Mouse (Mus musculus): ENCODE results near the gene Zcchc3.
A peak's percentile ranks its signal among the peaks of the same experiment; 100 is the strongest.

Gene Zcchc3

DNA sequence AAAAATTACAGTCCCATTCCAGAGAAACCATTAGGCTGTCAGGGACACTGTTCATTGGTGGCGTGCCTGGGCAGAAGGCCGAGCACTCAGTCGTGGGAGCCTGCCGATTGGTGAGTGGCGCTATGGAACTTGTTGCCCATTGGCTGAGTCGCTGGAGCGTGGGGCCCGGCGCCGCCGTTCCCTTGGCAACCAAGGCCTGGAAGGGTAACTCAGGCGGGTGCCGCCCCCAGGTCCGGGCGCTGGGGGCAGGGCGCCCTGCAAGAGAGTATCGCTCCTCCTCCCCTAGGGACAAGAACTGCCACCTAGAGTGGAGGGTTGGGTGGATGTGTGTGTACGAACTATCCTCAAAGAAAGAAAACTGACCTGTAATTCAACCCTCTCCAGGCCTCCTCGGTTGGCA lies 8.7 kb downstream of the Zcchc3 start:
- DNase-seq: peak; percentile 98

DNA sequence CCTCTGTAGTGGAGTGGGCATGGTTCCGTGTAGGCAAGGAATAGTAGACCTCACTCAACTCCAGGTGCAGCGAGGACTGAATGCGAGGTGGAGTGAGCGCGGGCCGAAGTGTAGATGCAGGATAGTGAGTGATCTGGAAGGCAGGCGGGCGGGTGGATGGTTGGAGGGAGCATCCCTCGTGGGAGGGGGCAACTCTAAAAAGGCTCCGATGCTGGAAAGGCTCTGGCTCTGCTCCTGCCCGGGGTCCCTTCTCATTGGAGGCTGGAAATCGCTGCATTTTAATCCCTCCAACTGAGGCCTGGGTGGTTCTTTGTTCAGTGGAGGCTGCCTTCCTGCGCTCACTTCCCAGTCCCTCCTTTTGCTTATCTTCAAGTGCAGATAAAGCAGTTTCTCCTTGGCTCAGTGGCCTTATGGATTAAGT lies 15.7 kb downstream of the Zcchc3 start:
- no peak for DNase-seq

DNA sequence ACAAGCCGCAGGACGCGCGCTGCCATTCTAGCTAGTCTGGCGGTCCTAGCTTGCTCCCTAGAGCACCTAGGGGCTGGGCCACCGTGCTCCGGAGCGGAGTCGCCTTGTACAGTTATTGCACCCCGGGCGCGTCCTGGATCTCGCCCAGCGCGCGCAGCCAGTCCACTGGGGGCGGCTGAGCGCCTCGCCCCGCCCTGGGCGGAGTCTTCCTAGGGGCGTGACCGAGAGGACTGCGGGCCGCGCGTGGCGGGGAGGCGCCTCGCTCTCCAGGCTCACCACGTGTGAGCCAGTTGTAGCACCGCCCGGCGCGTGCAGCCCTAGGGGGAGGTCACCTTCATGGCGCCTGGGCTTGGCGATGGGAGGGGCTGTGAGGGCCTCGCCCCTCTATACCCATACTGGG lies 16.1 kb downstream of the Zcchc3 start:
- DNase-seq: peak; percentile 97

DNA sequence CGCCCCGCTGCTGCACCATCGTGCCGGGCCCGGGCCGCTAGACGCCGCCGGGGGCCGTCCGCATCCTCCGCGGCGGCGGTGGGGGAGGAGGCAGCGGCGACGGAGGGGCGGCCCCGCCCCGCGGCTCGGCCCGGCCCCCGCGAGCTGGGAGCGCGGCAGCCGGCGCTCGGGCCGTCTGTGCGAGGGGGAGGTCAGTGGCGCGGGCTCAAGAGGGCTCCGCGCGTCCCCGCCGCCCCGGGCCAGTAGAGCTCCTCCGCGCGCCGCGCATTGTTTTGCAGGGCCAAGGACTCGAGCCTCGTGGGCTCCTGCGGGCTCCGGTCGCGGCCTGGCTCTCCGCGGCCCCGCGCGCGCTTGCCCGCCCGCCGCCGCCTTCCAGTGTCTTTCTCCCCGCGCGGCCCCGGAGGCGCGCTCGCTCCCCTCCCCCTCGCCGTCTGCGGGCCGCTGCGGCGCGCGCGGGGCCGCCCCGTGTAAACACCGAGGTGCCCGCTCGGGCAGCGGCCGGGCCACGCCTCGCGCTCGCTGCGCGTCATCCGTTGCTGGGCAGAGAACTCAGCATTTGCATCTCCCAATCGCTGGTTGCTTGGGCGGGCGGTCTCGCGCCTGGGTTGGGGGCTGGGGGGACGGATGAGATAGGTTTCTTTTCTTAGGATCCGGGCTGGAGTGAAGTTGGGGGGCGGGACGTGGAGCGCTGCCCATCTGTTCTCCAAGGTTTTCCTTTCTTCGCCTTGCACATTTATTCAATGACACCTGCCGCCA lies 17.0 kb downstream of the Zcchc3 start, which contains the start of gene Sox12:
Gene Sox12, minus strand, starts transcription at position 384 of the 756 bp plus-strand sequence.
- DNase-seq: peak; percentile 98

DNA sequence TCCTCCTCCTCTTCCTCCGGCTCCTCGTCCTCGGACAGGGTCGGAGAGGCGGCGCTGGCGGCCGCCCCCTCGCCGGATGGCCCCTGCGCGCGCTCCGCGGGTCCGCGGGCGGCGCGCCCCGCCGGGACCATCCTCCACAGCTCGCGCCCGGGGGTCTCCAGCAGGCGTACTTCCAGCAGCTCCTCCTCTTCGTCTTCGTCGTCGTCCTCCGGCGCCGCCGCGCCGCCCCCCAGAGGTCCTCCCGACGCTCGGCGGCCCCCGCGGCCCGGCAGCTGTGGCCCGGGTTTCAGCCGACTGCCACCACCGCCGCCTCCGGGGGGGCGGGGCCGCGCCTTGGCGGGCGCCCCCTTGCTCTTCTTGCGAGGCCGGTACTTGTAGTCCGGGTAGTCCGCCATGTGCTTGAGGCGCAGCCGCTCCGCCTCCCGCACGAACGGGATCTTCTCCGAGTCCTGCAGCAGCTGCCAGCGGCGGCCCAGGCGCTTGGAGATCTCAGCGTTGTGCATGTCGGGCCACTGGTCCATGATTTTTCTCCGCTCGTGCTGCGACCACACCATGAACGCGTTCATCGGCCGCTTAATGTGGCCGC lies 17.7 kb downstream of the Zcchc3 start:
- DNase-seq: peak; percentile 92

DNA sequence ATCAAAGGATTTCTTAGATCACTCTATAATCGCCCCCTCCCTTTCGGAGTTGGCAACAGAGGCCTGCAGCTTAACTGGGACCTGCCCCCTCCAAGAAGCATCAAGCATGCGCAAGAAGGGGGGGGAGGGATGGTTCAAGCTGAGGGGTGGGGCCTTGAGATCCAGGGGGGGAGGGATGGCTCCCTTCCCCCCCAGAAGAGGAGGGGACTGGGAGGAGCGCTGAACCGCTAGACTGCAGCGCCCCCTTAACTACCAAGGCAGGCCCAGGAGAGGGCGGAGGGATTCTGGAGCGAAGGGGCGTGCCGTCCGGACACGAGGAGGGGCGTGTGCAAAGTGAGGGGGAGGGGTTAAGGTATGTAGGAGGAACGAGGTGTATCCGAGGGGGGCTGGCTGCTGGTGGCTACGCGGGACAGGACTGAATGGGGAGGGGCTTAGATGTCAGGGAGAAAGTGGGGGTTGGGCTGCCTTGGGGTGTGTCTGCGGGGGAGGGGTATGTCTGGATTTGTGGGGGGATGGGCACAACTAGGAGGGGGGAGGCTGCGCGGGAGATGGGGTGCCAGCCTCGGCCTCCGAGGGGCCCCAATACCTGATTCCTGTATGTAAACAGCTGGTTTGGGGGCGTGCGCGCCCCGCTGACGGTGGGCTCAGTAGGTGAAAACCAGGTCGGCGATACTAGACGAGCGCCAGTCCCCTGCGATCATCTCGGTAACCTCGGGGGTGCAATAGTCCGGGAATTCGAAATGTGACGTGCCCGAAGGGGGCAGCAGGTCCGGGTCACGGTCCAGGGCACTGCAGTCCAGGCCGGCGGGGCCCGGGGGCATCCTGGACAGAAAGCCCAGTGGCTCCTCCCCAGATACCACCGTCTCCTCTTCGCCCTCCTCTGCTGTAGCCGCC lies 18.5 kb downstream of the Zcchc3 start:
- peak; percentile 94 for DNase-seq

DNA sequence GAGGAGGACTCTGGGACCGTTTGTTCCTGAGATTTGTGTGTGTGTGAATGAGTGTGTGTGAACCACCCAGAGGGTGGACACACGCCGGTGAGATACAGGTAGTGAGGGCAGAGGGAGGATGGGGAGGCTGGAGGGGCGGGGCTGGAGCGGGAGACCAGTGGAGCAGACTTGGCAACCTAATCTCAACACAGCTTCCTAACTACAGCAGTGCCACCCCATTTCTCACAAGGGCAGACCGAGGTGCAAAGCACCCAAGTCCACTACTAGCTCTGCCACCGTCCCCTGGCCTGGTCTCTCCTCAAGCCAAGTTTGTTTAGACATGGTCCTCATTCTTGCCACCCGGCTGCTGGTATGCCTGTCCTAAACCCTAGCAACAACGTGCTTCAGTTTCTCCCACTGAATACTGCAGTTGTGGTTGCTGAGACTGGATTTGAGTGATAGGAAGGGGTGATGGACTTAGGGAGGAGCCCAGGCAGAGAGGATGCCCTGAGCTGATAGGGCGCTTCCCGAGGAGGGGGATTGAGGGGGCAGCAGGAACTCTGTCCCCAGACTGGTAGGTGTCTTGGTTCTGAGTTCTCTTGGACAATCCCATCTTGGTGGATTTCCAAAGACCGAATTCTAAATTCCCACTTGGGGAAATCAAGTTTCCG lies 19.4 kb downstream of the Zcchc3 start:
- DNase-seq: peak; percentile 24

DNA sequence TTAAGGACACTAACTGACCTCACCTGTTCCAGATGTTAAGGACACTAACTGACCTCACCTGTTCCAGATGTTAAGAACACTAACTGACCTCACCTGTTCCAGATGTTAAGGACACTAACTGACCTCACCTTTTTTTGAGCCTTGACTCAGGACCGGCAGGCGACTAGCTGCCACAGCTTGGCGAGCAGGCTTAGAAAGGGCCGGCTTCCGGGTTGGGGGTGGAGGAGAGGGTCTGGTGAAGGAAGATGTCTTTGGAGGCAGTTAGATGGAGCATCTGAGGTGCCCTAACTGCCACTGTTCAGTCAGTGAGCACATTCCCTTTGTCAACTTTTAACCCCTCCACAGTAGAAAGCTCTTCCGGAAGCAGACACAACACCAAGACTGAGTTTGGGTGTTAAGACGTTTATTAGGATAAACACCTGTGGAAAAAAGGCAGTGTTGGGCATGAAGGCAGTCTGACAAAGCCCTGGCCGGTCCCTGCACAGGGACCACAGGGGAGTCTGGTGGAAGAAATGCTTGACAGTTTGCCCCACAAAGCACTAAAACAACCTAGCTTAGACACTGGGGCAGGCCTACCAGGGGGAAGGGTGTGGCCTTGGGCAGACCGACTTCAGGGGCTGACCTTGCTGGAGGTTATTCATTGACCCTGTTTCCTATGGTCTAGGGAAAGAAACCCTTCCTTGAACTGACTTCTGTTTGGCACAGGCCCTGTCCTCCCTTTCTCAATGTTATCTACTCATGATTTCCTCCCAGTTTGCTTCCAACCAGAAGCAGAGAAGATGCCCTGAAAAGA lies 21.4 kb downstream of the Zcchc3 start:
- DNase-seq: no peak

DNA sequence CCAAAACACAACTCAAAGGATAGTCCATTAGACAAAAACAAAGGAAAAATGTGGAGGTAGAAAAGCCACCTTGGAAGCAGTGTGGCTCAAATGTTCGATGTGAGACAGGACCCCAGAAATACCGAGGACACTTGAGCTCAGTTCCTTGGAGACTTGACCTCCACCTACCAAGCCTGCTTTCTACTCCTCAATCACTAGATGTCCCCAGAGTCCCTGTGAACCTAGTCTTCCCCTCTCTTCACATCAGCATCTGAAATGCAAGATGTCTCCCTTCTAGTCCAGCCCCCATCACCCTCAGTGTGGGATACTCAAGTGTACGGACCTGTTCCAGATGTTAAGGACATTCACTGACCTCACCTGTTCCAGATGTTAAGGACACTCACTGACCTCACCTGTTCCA lies 22.0 kb downstream of the Zcchc3 start:
- peak; percentile 70 for DNase-seq

DNA sequence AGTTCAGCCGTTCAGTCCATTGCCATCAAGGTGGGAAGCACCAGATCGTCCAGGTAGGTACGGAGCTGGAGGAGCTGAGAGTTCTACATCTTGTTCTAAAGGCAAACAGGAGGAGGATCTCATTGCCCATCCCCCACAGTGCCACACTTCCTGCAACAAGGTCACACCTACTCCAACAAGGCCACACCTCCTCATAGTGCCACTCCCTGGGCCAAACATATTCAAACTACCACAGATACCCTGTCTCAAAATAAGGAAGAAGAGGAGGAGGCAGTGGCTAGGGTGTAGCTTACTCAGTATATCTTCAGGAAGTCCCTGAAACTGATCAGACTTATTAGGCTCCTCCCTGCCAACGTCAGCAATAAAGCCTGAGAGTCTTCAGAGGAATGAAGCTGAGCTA lies 30.6 kb downstream of the Zcchc3 start:
- no peak for DNase-seq

DNA sequence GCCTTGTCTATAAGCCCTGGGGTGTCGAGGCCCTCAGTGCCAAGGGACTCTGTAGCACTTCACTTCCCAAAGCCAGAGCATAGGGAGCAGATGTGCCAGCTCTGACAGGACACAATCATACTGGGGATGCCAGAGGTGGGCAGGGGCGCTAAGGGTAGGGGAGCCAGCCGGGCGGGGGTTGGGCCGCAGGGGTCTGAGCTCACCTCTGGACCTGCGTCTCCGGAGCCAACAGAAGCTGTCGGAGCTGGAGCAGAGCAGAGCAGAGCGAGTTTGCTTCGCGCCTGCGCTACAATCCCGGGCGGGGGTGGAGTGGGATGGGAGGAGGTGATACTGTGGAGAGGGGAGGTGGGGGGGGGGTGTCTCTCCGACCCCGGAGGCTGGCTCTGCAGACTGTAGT lies 38.5 kb downstream of the Zcchc3 start, which contains the start of gene Nrsn2:
Gene Nrsn2, minus strand, starts transcription at position 294 of the 397 bp plus-strand sequence.
- no peak for DNase-seq

DNA sequence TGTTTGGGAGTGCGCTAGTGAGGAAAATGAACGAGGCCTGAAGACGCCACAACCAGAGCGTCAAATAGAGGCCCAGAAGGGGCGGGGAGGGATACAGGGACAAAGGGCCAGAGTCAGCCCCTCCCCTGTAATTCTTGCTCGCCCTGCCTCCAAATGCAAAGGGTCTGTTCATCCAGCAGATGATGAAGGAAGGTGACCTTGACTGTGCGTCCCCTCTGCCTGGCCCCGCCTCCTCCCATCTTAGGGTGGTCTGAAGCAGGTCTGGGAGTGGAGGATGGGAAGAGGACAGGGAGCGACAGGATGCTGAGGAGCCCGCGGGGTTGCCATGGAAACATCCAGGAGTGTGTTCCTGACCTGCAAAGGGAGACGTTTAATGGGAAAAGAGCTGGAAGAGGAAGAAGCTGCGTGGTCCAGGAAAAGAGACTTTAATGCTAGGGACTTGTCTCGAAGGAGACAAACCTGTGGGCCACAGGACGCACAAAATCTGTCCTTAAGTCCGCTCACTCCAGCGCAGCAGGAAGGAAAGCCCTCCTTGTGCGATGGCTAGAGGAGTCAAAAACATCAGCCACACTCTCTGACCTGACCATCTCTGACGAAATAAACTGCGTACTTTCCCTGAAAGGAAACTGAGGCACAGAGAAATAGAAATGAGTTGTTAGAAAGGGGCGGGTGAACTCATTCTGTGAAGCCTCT lies 39.0 kb downstream of the Zcchc3 start:
- no peak for DNase-seq

DNA sequence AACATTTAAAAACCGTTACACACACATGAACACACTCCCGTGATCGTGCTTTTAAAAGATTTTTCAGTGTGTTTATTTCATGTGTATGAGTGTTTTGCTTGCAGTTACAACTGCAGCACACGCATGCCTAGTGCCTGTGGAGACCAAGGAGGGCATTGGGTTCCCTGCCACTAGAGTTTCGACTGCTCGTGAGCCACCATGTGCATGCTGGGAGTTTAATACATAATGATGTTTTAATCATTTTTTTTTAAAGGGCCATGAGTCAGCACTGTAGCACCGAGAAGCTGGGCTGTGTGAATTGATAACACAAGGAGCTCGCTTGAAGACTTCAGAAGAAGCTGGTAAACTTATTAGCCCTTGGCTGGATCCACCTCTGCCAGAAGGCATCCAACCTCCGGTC lies 41.3 kb downstream of the Zcchc3 start:
- no peak for DNase-seq

DNA sequence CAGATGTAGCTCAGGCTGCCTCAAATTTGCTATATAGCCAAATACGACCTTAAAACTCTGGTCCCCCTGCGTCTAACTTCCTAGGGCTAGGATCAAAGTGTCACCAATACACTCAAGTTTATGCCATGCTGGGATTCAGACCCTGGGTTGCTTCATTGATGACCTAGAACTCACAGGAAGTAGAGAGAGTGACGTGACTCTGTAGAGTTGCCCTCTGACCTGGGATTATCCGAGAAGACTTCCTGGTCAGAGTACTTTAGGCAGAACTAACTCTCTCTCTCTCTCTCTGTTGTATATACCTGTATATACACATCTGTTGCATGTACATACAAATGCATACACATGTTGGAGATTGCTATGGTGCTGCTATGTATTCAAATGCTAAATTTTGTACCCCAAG lies 42.2 kb downstream of the Zcchc3 start:
- DNase-seq: no peak

DNA sequence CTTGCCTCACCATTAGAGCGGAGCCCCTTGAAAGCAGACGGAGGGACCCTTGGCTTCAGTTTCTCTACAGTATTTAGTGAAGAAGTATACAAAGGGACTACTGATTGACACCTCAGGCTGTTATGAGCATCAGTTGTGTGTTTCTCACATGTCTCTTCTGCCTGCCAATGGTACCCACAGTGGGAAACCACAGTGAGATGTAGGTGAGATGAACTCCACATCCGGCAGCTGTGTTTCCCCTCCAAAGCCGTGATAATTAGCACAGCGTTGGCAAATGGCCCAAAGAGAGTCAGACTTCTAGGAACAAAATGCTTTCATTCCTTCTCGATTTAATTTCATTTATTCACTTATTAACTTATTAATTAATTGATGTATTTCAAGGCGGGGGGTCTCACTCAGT lies 42.7 kb downstream of the Zcchc3 start:
- DNase-seq: no peak

DNA sequence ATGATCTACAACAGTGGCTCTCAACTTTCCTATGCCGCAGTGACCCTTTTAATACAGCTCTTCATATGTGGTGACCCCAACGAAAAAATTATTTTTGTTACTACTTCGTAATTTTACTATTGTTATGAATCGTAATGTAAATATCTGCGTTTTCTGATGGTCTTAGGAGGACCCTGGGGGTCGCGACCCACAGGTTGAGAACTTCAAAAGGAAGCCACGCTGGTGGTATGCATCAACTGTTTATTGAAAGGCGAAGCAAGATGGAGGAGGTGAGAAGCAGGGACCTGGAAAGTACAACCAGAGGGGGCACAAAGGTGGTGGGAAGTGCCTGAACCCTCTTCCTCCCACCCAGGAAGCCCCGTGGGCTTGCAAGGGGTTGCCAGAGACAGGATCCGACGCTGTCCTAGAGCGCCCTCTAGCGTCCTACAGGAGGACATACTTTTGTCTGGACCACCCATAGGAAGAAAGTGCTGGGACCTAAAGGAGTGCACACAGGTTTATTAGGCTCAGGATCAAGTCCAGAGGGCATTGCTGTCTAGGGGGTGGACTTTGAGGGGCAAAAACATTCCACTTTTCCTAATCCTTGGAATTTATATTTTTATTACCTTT lies 46.2 kb downstream of the Zcchc3 start:
- peak; percentile 60 for DNase-seq

DNA sequence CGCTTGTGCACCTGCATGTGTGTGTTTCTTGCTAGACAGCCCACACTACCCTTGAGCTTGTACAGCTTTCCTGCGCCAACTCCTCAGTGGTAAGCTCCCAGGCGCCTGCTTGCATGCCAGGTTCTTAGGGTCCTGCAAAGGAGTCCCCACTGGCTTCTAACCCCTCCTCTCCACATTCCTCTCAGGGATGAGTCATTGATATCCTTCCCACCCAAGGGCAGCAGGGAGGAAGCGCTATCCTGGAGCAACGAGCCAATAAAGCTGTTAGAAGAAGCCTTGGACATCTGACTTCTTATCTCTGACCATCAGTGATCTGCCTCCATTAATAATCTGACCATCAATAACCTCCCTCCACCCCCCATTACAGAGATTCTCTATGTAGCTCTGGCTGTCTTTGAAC lies 46.9 kb downstream of the Zcchc3 start:
- DNase-seq: no peak

DNA sequence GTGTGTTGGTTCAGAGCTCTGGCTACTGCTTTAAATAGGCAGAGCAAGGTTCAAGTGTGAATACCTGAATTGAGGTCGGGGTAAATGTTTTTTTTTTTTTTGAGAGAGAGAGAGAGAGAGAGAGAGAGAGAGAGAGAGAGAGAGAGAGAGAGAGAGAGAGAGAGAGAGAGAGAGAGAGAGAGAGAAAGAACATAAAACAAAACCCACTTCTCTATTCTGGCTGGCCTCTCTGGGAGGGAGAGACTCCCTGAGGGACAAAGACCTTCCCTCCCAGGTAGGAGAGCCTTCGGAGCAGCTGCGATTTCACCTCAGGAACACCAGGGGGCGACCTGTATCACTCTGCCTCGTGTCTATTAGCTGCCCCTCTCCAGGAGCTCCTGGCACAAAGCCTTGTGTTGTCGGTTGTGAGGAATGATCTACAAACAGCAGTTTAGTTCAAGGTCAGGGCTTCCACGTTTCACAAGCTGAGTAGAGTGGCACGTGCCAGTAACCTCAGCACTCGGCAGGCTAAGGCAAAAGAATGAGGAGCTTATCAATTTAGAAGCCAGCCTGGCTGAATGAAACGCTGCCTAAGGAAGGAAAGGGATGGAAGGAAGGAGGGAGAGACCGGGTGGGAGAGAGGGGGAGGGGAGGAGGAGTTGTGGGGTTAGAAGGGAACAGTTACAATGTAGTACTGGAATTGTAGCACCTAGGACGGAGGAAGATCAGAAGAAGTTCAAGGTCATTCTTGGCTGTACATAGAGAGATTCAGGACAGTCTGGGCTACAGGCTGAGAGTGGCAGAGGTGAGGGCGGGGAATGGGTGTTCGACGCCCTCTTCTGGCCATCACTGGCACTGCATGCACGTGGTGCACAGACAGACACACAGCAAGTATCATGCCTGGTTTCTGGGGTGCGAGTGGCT lies 51.3 kb downstream of the Zcchc3 start:
- peak; percentile 91 for DNase-seq
